Mouse (Mus musculus) limb, embryonic 11.5 days (tissue): ENCODE measurements around the gene Sec11a. TPM values are rescaled to one million over a fixed set of nuclear protein-coding genes. Genes with fewer than 3 reads are reported as not detected.
"Not testable (repeated sequence)": the region's sequence is repeated elsewhere in the genome, so short reads cannot be mapped to it uniquely, and the experiment has no call there.

ENCODE experiments used
- ATAC-seq: fragments of 200-750 bp; cut with Nextera tagmentation; 2 replicates; pipeline ENCODE4 v1.8.0; 2017; ENCODE audit warnings: low read depth; ENCODE audit not compliant: insufficient number of reproducible peaks, low FRiP score, low TSS enrichment
- DNase-seq: peaks from one replicate; pipeline ENCODE4 v3.0.0-alpha.2; 2015; ENCODE audit warnings: low spot score
- H3K27ac ChIP-seq: fragments of 300-500 bp; sonication (generic); replicated peaks from 2 replicates; pipeline ENCODE4 v1.5.1; 2014; ENCODE audit warnings: low read depth, mild to moderate bottlenecking, low read length
- H3K27me3 ChIP-seq: fragments of 300-500 bp; sonication (generic); 2 replicates; pipeline ENCODE4 v1.6.1; 2014; ENCODE audit warnings: mild to moderate bottlenecking, low read length, mixed read lengths; ENCODE audit not compliant: control insufficient read depth, insufficient read depth
- H3K36me3 ChIP-seq: fragments of 300-500 bp; sonication (generic); 2 replicates; pipeline ENCODE4 v1.6.1; 2014; ENCODE audit warnings: mild to moderate bottlenecking, low read length, moderate library complexity, mixed read lengths; ENCODE audit not compliant: control insufficient read depth, insufficient read depth
- H3K4me1 ChIP-seq: fragments of 300-500 bp; sonication (generic); 2 replicates; pipeline ENCODE4 v1.6.1; 2014; ENCODE audit warnings: low read length, mixed read lengths; ENCODE audit not compliant: control insufficient read depth, insufficient read depth
- H3K4me2 ChIP-seq: fragments of 300-500 bp; sonication (generic); 2 replicates; pipeline ENCODE4 v1.6.1; 2014; ENCODE audit warnings: low read depth, mild to moderate bottlenecking, moderate library complexity; ENCODE audit not compliant: severe bottlenecking
- H3K4me3 ChIP-seq: fragments of 300-500 bp; sonication (generic); 2 replicates; pipeline ENCODE4 v1.5.1; 2014; ENCODE audit warnings: low read depth, low read length
- H3K9ac ChIP-seq: fragments of 300-500 bp; sonication (generic); 2 replicates; pipeline ENCODE4 v1.6.1; 2014; ENCODE audit warnings: mild to moderate bottlenecking, low read length
- H3K9me3 ChIP-seq: fragments of 300-500 bp; sonication (generic); 2 replicates; pipeline ENCODE4 v1.6.1; 2016; ENCODE audit warnings: low read length; ENCODE audit not compliant: control insufficient read depth
- WGBS: fragments of 180-500 bp; shearing (Covaris S2); extraction: QIAGEN DNeasy Blood & Tissue Kit; methylation state at CpG from one replicate; pipeline ENCODE4 v1.1.7; 2014; 5-methylcytosine and 5-hydroxymethylcytosine counted together
- polyA plus RNA-seq: library from polyadenylated mRNA; unstranded; fragments of >200 nt; fragmentation: Nextera tagmentation; extraction: Ambion mirVana; gene quantifications from 2 replicates; pipeline ENCODE4 v1.2.1, GENCODE M21; 2014

Sec11a gene
- polyA plus RNA-seq, 1 experiment from 2014 or later, result 191 TPM

DNA sequence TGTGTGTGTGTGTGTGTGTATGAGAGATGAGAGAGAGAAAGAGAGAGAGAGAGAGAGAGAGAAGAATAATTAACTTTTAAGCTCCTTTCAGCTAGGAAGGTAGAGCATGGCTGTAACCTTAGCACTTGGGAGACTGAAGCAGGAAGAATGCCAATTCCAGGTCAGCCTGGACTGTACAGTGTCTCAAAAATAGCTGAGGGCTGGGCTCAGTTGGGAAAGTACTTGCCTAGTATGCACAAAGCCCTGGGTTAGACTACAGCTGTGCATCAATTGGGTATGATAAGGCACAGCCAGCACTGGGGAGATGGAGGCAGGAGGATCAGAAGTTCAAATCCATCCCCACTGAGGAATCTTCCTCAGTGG lies 10.3 kb downstream of the Sec11a start:
- ATAC-seq, H3K27me3 ChIP-seq, H3K9me3 ChIP-seq, H3K36me3 ChIP-seq, H3K4me1 ChIP-seq, H3K4me2 ChIP-seq, H3K4me3 ChIP-seq, H3K9ac ChIP-seq, DNase-seq, H3K27ac ChIP-seq: not testable (repeated sequence)

DNA sequence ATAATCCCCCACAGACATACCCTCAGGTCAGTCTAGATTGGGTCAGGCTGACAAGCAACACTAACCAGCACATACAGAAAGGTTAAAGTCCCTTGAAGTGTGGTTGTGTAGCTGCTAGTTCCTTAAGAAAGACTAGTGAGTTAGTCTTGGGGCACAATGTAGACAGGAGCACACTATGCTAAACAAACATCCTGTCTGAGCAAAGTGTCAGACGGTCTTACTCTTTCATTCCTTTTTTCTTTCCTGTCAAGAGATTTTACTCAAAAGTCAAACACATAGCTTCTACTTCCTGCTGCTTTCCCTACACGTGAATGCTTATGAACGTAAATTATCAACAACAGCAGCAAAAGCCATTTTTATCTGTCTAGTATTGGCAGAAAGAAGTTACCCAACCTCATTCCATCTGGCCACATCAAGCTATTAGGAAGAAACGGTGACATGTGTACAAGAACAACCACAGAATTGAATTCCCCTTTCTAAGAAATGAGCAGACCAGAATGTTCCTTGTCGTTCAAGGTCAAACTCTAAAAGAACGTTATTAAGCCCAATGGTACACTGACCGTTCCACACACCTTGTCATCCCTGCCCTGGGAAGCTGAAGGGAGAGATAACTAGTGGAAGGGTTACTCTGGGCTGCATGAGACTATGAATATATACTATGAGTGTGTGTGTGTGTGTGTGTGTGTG lies 10.8 kb downstream of the Sec11a start:
- ATAC-seq, H3K36me3 ChIP-seq: not testable (repeated sequence)
- WGBS, result 78% methylated on average over 7 of the region's 7 CpGs

DNA sequence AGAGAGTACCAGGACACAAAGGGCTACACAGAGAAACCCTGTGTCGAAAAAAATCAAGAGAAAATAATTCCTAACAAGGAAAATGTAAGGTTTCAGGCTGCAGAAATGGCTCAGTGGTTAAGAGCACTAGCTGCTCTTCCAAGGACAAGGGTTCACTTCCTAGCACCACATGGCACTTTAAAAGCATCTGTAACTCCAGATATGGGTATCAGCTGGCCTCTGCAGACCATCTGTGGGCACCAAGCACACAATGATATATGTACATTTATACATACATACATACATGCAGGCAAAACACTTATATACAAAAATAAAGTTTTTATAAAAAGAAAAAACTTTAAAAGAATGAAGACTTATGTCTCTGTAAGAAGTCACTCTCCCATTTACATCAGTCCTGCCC lies 11.7 kb downstream of the Sec11a start:
- 100% methylated on average over 1 of the region's 1 CpGs for WGBS
- ATAC-seq, result no peak

More for the DNA sequence above, 10.8 kb downstream of the Sec11a start:
- not testable (repeated sequence) for H3K27ac ChIP-seq, H3K27me3 ChIP-seq, H3K4me3 ChIP-seq, H3K4me2 ChIP-seq, DNase-seq, H3K9me3 ChIP-seq, H3K9ac ChIP-seq, H3K4me1 ChIP-seq

DNA sequence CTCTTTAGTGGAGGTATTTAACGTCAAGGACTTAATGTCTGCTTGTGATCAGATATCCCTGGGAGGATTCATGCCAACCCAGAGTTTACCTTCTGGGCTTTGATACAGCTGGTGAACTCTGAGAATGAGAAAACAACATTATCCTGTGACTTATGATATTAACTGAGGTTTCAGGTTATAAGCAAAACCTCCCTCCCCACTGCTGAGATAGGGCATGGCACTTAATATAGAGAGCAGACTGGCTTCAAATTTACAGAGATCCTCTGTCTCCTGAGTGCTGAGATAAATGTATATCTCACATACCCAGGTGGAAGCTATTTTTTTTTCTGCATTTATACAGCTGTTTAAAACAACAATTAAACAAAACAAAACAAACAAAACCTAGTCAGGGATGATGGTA lies 14.8 kb downstream of the Sec11a start:
- H3K9me3 ChIP-seq, result no peaks in the 10 kb centered on the region
- no peak overlapping the region for H3K4me2 ChIP-seq
- no peaks in the 10 kb centered on the region for H3K4me1 ChIP-seq
- no peak overlapping the region for H3K27ac ChIP-seq
- H3K36me3 ChIP-seq, result peaks cover 3% of the 10 kb centered on the region; the same call in 1 of the 2 replicates
- WGBS, result 90% methylated on average over 1 of the region's 1 CpGs
- no peak overlapping the region for H3K4me3 ChIP-seq
- H3K27me3 ChIP-seq, result no peaks in the 10 kb centered on the region
- H3K9ac ChIP-seq, result no peak overlapping the region
- DNase-seq, result no peak
- ATAC-seq, result no peak

More for the DNA sequence above, 11.7 kb downstream of the Sec11a start:
- Histone ChIP-seq H3K9ac (no peak overlapping the region), H3K27me3 (no peaks in the 10 kb centered on the region), H3K4me1 (no peaks in the 10 kb centered on the region), H3K4me3 (no peak overlapping the region), H3K4me2 (no peak overlapping the region), H3K9me3 (no peaks in the 10 kb centered on the region), H3K27ac (no peak overlapping the region), H3K36me3 (peaks cover 3% of the 10 kb centered on the region; the same call in 1 of the 2 replicates)
- DNase-seq, result no peak

DNA sequence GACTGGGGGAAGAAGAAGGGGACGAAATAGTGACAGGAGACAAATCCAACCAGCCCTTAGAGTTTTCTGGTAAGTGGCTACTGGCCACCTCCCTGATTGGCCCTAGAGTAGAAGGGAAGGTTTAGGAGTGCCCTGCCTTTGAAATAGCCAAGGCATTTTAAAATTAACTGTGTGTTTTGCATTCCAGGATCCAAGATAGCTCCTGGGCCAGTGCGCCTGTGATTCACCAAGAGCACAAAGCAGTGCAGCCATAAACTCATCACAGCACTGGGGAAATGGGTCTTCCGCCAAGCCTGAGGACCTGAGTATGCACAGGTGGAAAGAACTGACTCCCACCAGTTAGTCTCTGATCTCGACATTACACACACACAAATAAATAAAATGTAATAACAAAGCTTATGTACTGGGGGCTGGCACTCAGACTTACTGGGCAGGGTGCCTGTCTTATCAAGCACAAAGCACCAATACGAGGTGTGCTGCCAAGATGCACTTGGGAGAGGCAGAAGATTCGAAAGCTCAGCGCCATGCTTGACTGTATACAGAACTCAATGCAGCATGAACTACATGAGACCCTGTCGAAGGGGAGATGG lies 15.9 kb downstream of the Sec11a start:
- no peak for DNase-seq
- no peak for ATAC-seq
- Histone ChIP-seq H3K4me2 (no peak overlapping the region), H3K36me3 (peaks cover 3% of the 10 kb centered on the region; the same call in 1 of the 2 replicates), H3K27me3 (no peaks in the 10 kb centered on the region), H3K9ac (no peak overlapping the region), H3K4me3 (no peak overlapping the region), H3K27ac (no peak overlapping the region), H3K9me3 (no peaks in the 10 kb centered on the region), H3K4me1 (no peaks in the 10 kb centered on the region)
- 93% methylated on average over 8 of the region's 8 CpGs for WGBS

DNA sequence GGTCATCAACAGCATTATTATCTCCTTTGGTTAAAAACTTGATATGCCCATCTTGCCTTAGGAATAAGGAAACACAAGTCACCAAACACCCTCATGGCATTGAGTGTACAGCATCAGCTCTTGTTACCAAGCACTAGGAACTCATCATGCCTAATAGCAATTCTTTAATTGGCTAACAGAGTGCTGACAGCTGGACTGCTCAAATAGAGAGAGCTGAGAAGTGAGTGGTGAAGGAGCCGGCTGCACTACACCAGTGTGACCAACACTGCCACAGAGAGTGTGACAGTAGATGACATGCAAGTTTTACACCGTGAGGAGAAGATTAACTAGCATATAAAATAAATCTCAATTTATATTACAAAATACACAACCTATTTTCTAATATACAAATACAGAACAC lies 24.4 kb downstream of the Sec11a start:
- 90% methylated on average over 2 of the region's 2 CpGs for WGBS
- Histone ChIP-seq H3K4me2 (no peak overlapping the region), H3K9me3 (no peaks in the 10 kb centered on the region), H3K4me1 (no peaks in the 10 kb centered on the region), H3K9ac (no peak overlapping the region), H3K27ac (no peak overlapping the region), H3K36me3 (peaks cover 14% of the 10 kb centered on the region; the same call in 1 of the 2 replicates), H3K27me3 (no peaks in the 10 kb centered on the region), H3K4me3 (no peak overlapping the region)
- DNase-seq, result no peak
- no peak for ATAC-seq

DNA sequence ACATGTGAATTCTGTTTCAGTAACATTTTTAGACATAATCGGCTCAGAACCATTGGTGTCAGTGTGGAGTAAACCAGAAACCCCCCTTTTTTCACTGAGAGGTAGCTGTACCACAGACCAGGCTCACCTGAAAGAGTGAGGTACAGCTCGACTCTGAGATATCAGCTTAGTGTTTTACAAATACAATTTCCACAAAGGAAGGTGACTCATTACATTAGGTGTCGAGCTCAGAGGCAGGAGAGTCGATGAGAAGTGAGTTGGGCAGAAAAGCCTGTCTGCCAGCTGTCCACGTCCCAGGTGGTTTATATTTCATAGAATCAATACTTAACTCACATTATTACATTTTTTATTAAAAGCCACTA lies 28.0 kb downstream of the Sec11a start:
- DNase-seq, result no peak
- WGBS, result 91% methylated on average over 5 of the region's 5 CpGs
- no peaks in the 10 kb centered on the region for H3K4me1 ChIP-seq
- ATAC-seq, result no peak
- H3K9me3 ChIP-seq, result no peaks in the 10 kb centered on the region
- H3K4me2 ChIP-seq, result no peak overlapping the region
- no peak overlapping the region for H3K4me3 ChIP-seq
- no peak overlapping the region for H3K9ac ChIP-seq
- H3K27me3 ChIP-seq, result no peaks in the 10 kb centered on the region
- peaks cover 8% of the 10 kb centered on the region; the same call in 1 of the 2 replicates for H3K36me3 ChIP-seq
- H3K27ac ChIP-seq, result no peak overlapping the region

DNA sequence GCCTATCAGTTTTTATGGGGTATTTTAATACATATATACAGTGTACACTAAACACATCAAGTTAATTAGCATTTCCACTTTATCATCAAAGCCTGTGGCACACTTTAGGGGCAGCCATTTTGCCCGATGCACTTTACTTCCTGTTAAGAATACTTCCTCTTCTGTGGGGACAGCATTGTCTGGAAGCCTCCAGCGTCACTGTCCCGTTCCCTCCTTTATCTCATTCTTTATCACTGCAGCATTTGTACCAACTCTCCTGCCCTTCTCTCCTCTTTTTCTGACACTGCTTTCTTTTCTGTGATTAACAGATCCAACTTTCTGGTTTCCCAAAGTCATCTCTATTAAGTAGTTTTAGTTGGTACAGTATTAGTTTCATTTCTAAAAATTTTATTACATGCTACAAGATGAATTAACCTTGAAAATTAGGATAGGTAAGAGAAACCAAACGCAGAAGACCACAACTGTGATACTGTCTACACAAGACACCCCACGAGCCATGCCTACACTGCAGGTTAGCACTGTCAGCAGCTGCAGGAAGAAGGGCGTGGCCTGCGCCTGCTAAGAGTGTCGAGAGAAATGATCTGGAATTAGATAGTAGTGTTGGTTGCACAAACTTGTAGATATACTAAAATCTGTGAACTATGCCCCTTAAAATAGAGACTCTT lies 28.5 kb downstream of the Sec11a start:
- Histone ChIP-seq H3K9ac (no peak overlapping the region), H3K4me1 (no peaks in the 10 kb centered on the region), H3K27ac (no peak overlapping the region), H3K36me3 (peaks cover 7% of the 10 kb centered on the region; the same call in 1 of the 2 replicates), H3K4me3 (no peak overlapping the region), H3K27me3 (no peaks in the 10 kb centered on the region), H3K9me3 (no peaks in the 10 kb centered on the region), H3K4me2 (no peak overlapping the region)
- DNase-seq (no peak), ATAC-seq (no peak)
- 84% methylated on average over 8 of the region's 8 CpGs for WGBS
